Mouse (Mus musculus) heart, embryonic 16.5 days (tissue): ENCODE measurements at regions not wholly inside any gene's neighbourhood (a gene's known extent, or its start where the extent isn't known, plus 50 kb on each side); places are given as distances from the start of the nearest gene placed in this dataset.
"Not testable (repeated sequence)": the region's sequence is repeated elsewhere in the genome, so short reads cannot be mapped to it uniquely, and the experiment has no call there.

Experiments used
- ATAC-seq: fragments of 200-750 bp; cut with Nextera tagmentation; replicated peaks from 2 replicates; pipeline ENCODE4 v1.8.0; 2017; ENCODE audit warnings: moderate number of reproducible peaks; ENCODE audit not compliant: insufficient read depth, low FRiP score; ENCODE audit errors: extremely low read depth
- H3K27ac ChIP-seq: fragments of 300-500 bp; sonication (generic); 2 replicates; pipeline ENCODE4 v1.5.1; 2014; ENCODE audit warnings: mild to moderate bottlenecking, low read length, control low read depth, moderate library complexity
- H3K27me3 ChIP-seq: fragments of 300-500 bp; sonication (generic); 2 replicates; pipeline ENCODE4 v1.6.1; 2014; ENCODE audit warnings: low read length, mixed read lengths; ENCODE audit not compliant: control insufficient read depth, insufficient read depth
- H3K36me3 ChIP-seq: fragments of 300-500 bp; sonication (generic); 2 replicates; pipeline ENCODE4 v1.6.1; 2014; ENCODE audit not compliant: control insufficient read depth, insufficient read depth
- H3K4me1 ChIP-seq: fragments of 300-500 bp; sonication (generic); 2 replicates; pipeline ENCODE4 v1.6.1; 2014; ENCODE audit warnings: low read length, mixed read lengths; ENCODE audit not compliant: control insufficient read depth, insufficient read depth
- H3K4me2 ChIP-seq: fragments of 300-500 bp; sonication (generic); 2 replicates; pipeline ENCODE4 v1.6.1; 2014; ENCODE audit warnings: low read depth, mild to moderate bottlenecking, control low read depth, low read length
- H3K4me3 ChIP-seq: fragments of 300-500 bp; sonication (generic); 2 replicates; pipeline ENCODE4 v1.5.1; 2014; ENCODE audit warnings: mild to moderate bottlenecking, control low read depth, low read length
- H3K9ac ChIP-seq: fragments of 300-500 bp; sonication (generic); 2 replicates; pipeline ENCODE4 v1.6.1; 2014; ENCODE audit warnings: low read length, control low read depth
- H3K9me3 ChIP-seq: fragments of 300-500 bp; sonication (generic); replicated peaks from 2 replicates; pipeline ENCODE4 v1.6.1; 2016; ENCODE audit warnings: low read length; ENCODE audit not compliant: control insufficient read depth
- WGBS: fragments of 180-500 bp; shearing (Covaris S2); extraction: QIAGEN DNeasy Blood & Tissue Kit; methylation state at CpG from one replicate; pipeline ENCODE4 v1.1.7; 2014; 5-methylcytosine and 5-hydroxymethylcytosine counted together

- H3K36me3 ChIP-seq, H3K4me1 ChIP-seq, H3K9ac ChIP-seq, H3K4me3 ChIP-seq, H3K9me3 ChIP-seq, ATAC-seq, H3K27ac ChIP-seq, H3K27me3 ChIP-seq, H3K4me2 ChIP-seq: not testable (repeated sequence)
- WGBS, result 68% methylated on average over 1 of the region's 1 CpGs
Observed at GRCm38 (mm10) chr12:115753135-115753534, 294.4 kb upstream of the Zfp386 start.

- ATAC-seq, H3K9ac ChIP-seq: not testable (repeated sequence)
- 61% methylated on average over 4 of the region's 4 CpGs for WGBS
Observed at GRCm38 (mm10) chr12:115757526-115757925, 290.0 kb upstream of the Zfp386 start.

GRCm38 (mm10) chr12:115759041-115759440 is 288.5 kb upstream of the Zfp386 start:
- H3K4me3 ChIP-seq, H3K4me2 ChIP-seq, H3K9ac ChIP-seq, ATAC-seq, H3K27ac ChIP-seq, H3K36me3 ChIP-seq, H3K9me3 ChIP-seq, H3K27me3 ChIP-seq, H3K4me1 ChIP-seq: not testable (repeated sequence)
- WGBS, result 42% methylated on average over 3 of the region's 3 CpGs

More at GRCm38 (mm10) chr12:115757526-115757925, 290.0 kb upstream of the Zfp386 start:
- not testable (repeated sequence) for H3K27me3 ChIP-seq, H3K4me2 ChIP-seq, H3K36me3 ChIP-seq, H3K27ac ChIP-seq, H3K9me3 ChIP-seq, H3K4me3 ChIP-seq, H3K4me1 ChIP-seq

- ATAC-seq, H3K9me3 ChIP-seq, H3K4me1 ChIP-seq, H3K36me3 ChIP-seq, H3K4me3 ChIP-seq, H3K4me2 ChIP-seq, H3K27ac ChIP-seq, H3K27me3 ChIP-seq, H3K9ac ChIP-seq: not testable (repeated sequence)
- WGBS, result no CpG with 5 or more reads among the region's 1 CpGs
Observed at GRCm38 (mm10) chr12:115761766-115762165, 285.8 kb upstream of the Zfp386 start.

- H3K4me1 ChIP-seq, H3K4me2 ChIP-seq, H3K4me3 ChIP-seq, H3K27me3 ChIP-seq, H3K9me3 ChIP-seq, H3K27ac ChIP-seq, H3K9ac ChIP-seq, H3K36me3 ChIP-seq, ATAC-seq: not testable (repeated sequence)
- 60% methylated on average over 4 of the region's 4 CpGs for WGBS
Observed at GRCm38 (mm10) chr12:115764939-115765479, 282.5 kb upstream of the Zfp386 start.

GRCm38 (mm10) chr12:115771176-115771575 is 276.3 kb upstream of the Zfp386 start:
- not testable (repeated sequence) for H3K9me3 ChIP-seq, H3K27ac ChIP-seq, H3K4me2 ChIP-seq, H3K27me3 ChIP-seq, H3K9ac ChIP-seq, H3K4me1 ChIP-seq, H3K4me3 ChIP-seq, ATAC-seq, H3K36me3 ChIP-seq

GRCm38 (mm10) chr12:115790369-115790768 is 257.2 kb upstream of the Zfp386 start:
- H3K36me3 ChIP-seq, H3K4me2 ChIP-seq, H3K4me1 ChIP-seq, H3K9me3 ChIP-seq, H3K27me3 ChIP-seq, H3K27ac ChIP-seq, H3K9ac ChIP-seq, ATAC-seq, H3K4me3 ChIP-seq: not testable (repeated sequence)
- 60% methylated on average over 1 of the region's 1 CpGs for WGBS

GRCm38 (mm10) chr12:115802499-115802898 is 245.0 kb upstream of the Zfp386 start:
- H3K27ac ChIP-seq, H3K4me2 ChIP-seq, H3K36me3 ChIP-seq, H3K9ac ChIP-seq, H3K27me3 ChIP-seq, H3K4me3 ChIP-seq, H3K4me1 ChIP-seq, ATAC-seq, H3K9me3 ChIP-seq: not testable (repeated sequence)
- 54% methylated on average over 2 of the region's 2 CpGs for WGBS

- H3K4me1 ChIP-seq, H3K9ac ChIP-seq, ATAC-seq, H3K27ac ChIP-seq, H3K36me3 ChIP-seq, H3K4me2 ChIP-seq, H3K27me3 ChIP-seq, H3K4me3 ChIP-seq, H3K9me3 ChIP-seq: not testable (repeated sequence)
- WGBS, result 30% methylated on average over 2 of the region's 2 CpGs
Observed at GRCm38 (mm10) chr12:115803675-115804074, 243.8 kb upstream of the Zfp386 start.

- Histone ChIP-seq H3K4me1 (no peaks in the 10 kb centered on the region), H3K9me3 (no peaks in the 10 kb centered on the region), H3K36me3 (no peaks in the 10 kb centered on the region), H3K4me3 (no peak overlapping the region), H3K27me3 (no peaks in the 10 kb centered on the region), H3K4me2 (no peak overlapping the region), H3K9ac (no peak overlapping the region), H3K27ac (no peak overlapping the region)
- no peak for ATAC-seq
- 22% methylated on average over 1 of the region's 1 CpGs for WGBS
Observed at GRCm38 (mm10) chr12:115807978-115808377, 239.5 kb upstream of the Zfp386 start.
